8 mouse cellular contexts compared by ENCODE assay signal in genomic region chr12:73110431-73111111, GRCm38 (mm10). TPM values are rescaled to one million over a fixed set of nuclear protein-coding genes. Genes with fewer than 3 reads are reported as not detected.
DNase-seq lines count a peak whose midpoint lies in the region; ATAC-seq and TF ChIP-seq lines count a peak whose summit lies in the region.
"Had no signal": no experiment of that assay in that cellular context is flagged by ENCODE, and none has a peak within 500 bp of the region (broad histone marks: within the 10 kb centered on the region; RNA-seq: fewer than 3 reads in every experiment).

No protein-coding gene starts in this region.

- TF ChIP-seq CTCF in E14TG2a.4 (conservative IDR thresholded peaks at IDR 0.05; ENCODE audit: low read length), result no peak

- 2% methylated on average over 23 of the region's 23 CpGs for WGBS in embryonic facial prominence, embryonic 10.5 days
- WGBS in hindbrain, embryonic 13.5 days, result 3% methylated on average over 23 of the region's 23 CpGs

- H3K9me3 ChIP-seq in E14TG2a.4 (ENCODE audit: low read length), result no peaks in the 10 kb centered on the region
- H3K9me3 ChIP-seq in embryonic facial prominence, embryonic 10.5 days, result no peaks in the 10 kb centered on the region
- no peaks in the 10 kb centered on the region for H3K9me3 ChIP-seq in hindbrain, embryonic 13.5 days

- peak overlapping the region; percentile 83 for H3K9ac ChIP-seq in hindbrain, embryonic 13.5 days

- ATAC-seq in hindbrain, embryonic 13.5 days (ENCODE audit: low FRiP score), result no peak

- DNase-seq in 416B (ENCODE audit: low read depth), result peak; percentile 58
- peak; percentile 48 for DNase-seq in embryonic facial prominence, embryonic 10.5 days (ENCODE audit: low spot score)
- DNase-seq in liver, result peak; percentile 19
- peak; percentile 33 for DNase-seq in retina, embryonic 14.5 days (ENCODE audit: low spot score)
- no peak for DNase-seq in left cerebral cortex, postnatal 4 days

- peak overlapping the region; percentile 98 for H3K4me3 ChIP-seq in E14TG2a.4 (replicated peaks; ENCODE audit: low read length)
- peak overlapping the region; percentile 87 for H3K4me3 ChIP-seq in embryonic facial prominence, embryonic 10.5 days
- peak overlapping the region; percentile 74 for H3K4me3 ChIP-seq in hindbrain, embryonic 13.5 days

- peak overlapping the region; percentile 97 for H3K27ac ChIP-seq in embryonic facial prominence, embryonic 10.5 days (replicated peaks)
- no peak overlapping the region for H3K27ac ChIP-seq in hindbrain, embryonic 13.5 days

- peak overlapping the region; percentile 99 for H3K4me2 ChIP-seq in hindbrain, embryonic 13.5 days

- H3K27me3 ChIP-seq in E14TG2a.4 (ENCODE audit: insufficient read depth, low read length), result no peaks in the 10 kb centered on the region
- peaks cover 4% of the 10 kb centered on the region; the same call in 1 of the 2 replicates for H3K27me3 ChIP-seq in embryonic facial prominence, embryonic 10.5 days (replicated peaks; ENCODE audit: low read depth, poor library complexity, severe bottlenecking)
- peaks cover 38% of the 10 kb centered on the region for H3K27me3 ChIP-seq in hindbrain, embryonic 13.5 days

- H3K36me3 ChIP-seq in E14TG2a.4 (ENCODE audit: insufficient read depth, low read length), result peaks cover 51% of the 10 kb centered on the region
- peaks cover 49% of the 10 kb centered on the region for H3K36me3 ChIP-seq in embryonic facial prominence, embryonic 10.5 days (replicated peaks)
- H3K36me3 ChIP-seq in hindbrain, embryonic 13.5 days, result no peaks in the 10 kb centered on the region

- peaks cover 68% of the 10 kb centered on the region for H3K4me1 ChIP-seq in E14TG2a.4 (replicated peaks; ENCODE audit: low read depth, low read length)
- H3K4me1 ChIP-seq in embryonic facial prominence, embryonic 10.5 days, result peaks cover 54% of the 10 kb centered on the region
- peaks cover 29% of the 10 kb centered on the region for H3K4me1 ChIP-seq in hindbrain, embryonic 13.5 days (replicated peaks)

- intact Hi-C loops in left cerebral cortex, postnatal 4 days (cut with DNase I), result no loop called here

RNA-seq across cellular contexts. Expression of gene Six4, which starts 2.7 kb away (rescaled TPM):
- 16.1 and 16.4 TPM in 2 replicates for polyA plus RNA-seq in embryonic facial prominence, embryonic 10.5 days (2016; fragmentation: Nextera tagmentation; extraction: Ambion mirVana)
- polyA plus RNA-seq in hindbrain, embryonic 13.5 days (2015; fragmentation: Nextera tagmentation; extraction: Ambion mirVana), result 0.69 and 1.0 TPM in 2 replicates
- total RNA-seq in left cerebral cortex, postnatal 4 days (2021), result under 1 TPM; 0.34 to 0.38 TPM

RNA-seq across cellular contexts. Expression of gene Mnat1, which starts 12.9 kb away (rescaled TPM):
- 40.7 and 40.8 TPM in 2 replicates for polyA plus RNA-seq in embryonic facial prominence, embryonic 10.5 days (2016; fragmentation: Nextera tagmentation; extraction: Ambion mirVana)
- polyA plus RNA-seq in hindbrain, embryonic 13.5 days (2015; fragmentation: Nextera tagmentation; extraction: Ambion mirVana), result 20.1 and 21.1 TPM in 2 replicates
- 10 to 100 TPM; 15.6 to 16.5 TPM for total RNA-seq in left cerebral cortex, postnatal 4 days (2021)

RNA-seq across cellular contexts. Expression of gene Six1, which starts 56.9 kb away (rescaled TPM):
- 38.4 and 45.4 TPM in 2 replicates for polyA plus RNA-seq in embryonic facial prominence, embryonic 10.5 days (2016; fragmentation: Nextera tagmentation; extraction: Ambion mirVana)
- 2.6 and 5.7 TPM in 2 replicates for polyA plus RNA-seq in hindbrain, embryonic 13.5 days (2015; fragmentation: Nextera tagmentation; extraction: Ambion mirVana)
- total RNA-seq in left cerebral cortex, postnatal 4 days (2021), result under 1 TPM; 0.66 to 0.87 TPM
- polyA plus RNA-seq: spleen, adult 2 months had no signal
